Mouse (Mus musculus) G1E (cell line): ENCODE data around the gene Tmem40. TPM values are rescaled to one million over a fixed set of nuclear protein-coding genes. Genes with fewer than 3 reads are reported as not detected.

Experiments used
- ATAC-seq: 2 replicates; pipeline ENCODE4 v1.8.0; 2016; ENCODE audit warnings: mild to moderate bottlenecking; ENCODE audit not compliant: insufficient number of reproducible peaks, poor library complexity, low FRiP score, severe bottlenecking; ENCODE audit errors: extremely low read depth
- DNase-seq: peaks from one replicate; pipeline ENCODE4 v3.0.0; 2012; ENCODE audit warnings: low spot score
- H3K27me3 ChIP-seq: 2 replicates; pipeline ENCODE4 v1.6.1; 2012; ENCODE audit warnings: mild to moderate bottlenecking, low read length, inconsistent platforms; ENCODE audit not compliant: insufficient read depth
- H3K36me3 ChIP-seq: replicated peaks from 2 replicates; pipeline ENCODE3; 2012; ENCODE audit warnings: mild to moderate bottlenecking, inconsistent platforms
- H3K4me1 ChIP-seq: 2 replicates; pipeline ENCODE4 v1.6.1; 2012; ENCODE audit warnings: low read depth, low read length, inconsistent platforms, mixed read lengths; ENCODE audit not compliant: insufficient read depth
- H3K4me3 ChIP-seq: 2 replicates; pipeline ENCODE4 v1.5.1; 2012; ENCODE audit warnings: low read depth, mild to moderate bottlenecking, inconsistent platforms, low read length, moderate library complexity, mixed read lengths
- H3K9me3 ChIP-seq: replicated peaks from 2 replicates; pipeline ENCODE4 v1.6.1; 2012; ENCODE audit warnings: inconsistent platforms
- CTCF ChIP-seq: IDR thresholded peaks from 2 replicates; pipeline ENCODE4 v1.5.1; 2012; ENCODE audit warnings: low read depth, low read length, inconsistent platforms, mixed read lengths
- GATA1 ChIP-seq: IDR thresholded peaks from 2 replicates; pipeline ENCODE4 v1.6.1; 2012; ENCODE audit warnings: borderline replicate concordance, low read length, inconsistent platforms, mixed read lengths
- GATA2 ChIP-seq: IDR thresholded peaks from 2 replicates; pipeline ENCODE4 v1.6.1; 2012; ENCODE audit warnings: low read depth, low read length, inconsistent platforms, borderline replicate concordance
- POLR2AphosphoS5 ChIP-seq: IDR thresholded peaks from 2 replicates; pipeline ENCODE4 v1.6.1; 2012; ENCODE audit warnings: low read depth, low read length, inconsistent platforms; ENCODE audit not compliant: insufficient replicate concordance
- TAL1 ChIP-seq: conservative IDR thresholded peaks from 2 replicates; pipeline ENCODE4 v1.6.1; 2012; ENCODE audit warnings: low read depth, low read length, inconsistent platforms, mixed read lengths
- polyA plus RNA-seq: library from polyadenylated mRNA; stranded (reverse); fragments of >175 nt; gene quantifications from 2 replicates; pipeline ENCODE4 v1.2.3, GENCODE M21; 2012
- total RNA-seq, 2 experiments: library from RNA; stranded (forward) in 1 of 2; stranded (reverse) in 1 of 2; fragments of 200-1000 nt in 1 of 2; fragments of >200 nt in 1 of 2; fragmentation: Nextera tagmentation in 1 of 2; gene quantifications; 2 replicates each; pipeline ENCODE4 v1.2.3; 2014 to 2017

The Tmem40 gene
- total and polyA plus RNA-seq, 3 experiments, result 1.8 to 14.6 (median 2.8) TPM

GRCm38 (mm10) chr6:115804432-115805192 is 42.4 kb upstream of the Tmem40 start:
- ATAC-seq (no peak), DNase-seq (no peak)
- no peak overlapping the region for H3K4me3 ChIP-seq
- peaks cover 29% of the 10 kb centered on the region for H3K4me1 ChIP-seq
- peaks cover 78% of the 10 kb centered on the region for H3K36me3 ChIP-seq
- no peaks in the 10 kb centered on the region for H3K9me3 ChIP-seq
- TF ChIP-seq POLR2AphosphoS5 (no peak), TAL1 (no peak), GATA2 (no peak), GATA1 (no peak), CTCF (no peak)
- no peaks in the 10 kb centered on the region for H3K27me3 ChIP-seq

DNA sequence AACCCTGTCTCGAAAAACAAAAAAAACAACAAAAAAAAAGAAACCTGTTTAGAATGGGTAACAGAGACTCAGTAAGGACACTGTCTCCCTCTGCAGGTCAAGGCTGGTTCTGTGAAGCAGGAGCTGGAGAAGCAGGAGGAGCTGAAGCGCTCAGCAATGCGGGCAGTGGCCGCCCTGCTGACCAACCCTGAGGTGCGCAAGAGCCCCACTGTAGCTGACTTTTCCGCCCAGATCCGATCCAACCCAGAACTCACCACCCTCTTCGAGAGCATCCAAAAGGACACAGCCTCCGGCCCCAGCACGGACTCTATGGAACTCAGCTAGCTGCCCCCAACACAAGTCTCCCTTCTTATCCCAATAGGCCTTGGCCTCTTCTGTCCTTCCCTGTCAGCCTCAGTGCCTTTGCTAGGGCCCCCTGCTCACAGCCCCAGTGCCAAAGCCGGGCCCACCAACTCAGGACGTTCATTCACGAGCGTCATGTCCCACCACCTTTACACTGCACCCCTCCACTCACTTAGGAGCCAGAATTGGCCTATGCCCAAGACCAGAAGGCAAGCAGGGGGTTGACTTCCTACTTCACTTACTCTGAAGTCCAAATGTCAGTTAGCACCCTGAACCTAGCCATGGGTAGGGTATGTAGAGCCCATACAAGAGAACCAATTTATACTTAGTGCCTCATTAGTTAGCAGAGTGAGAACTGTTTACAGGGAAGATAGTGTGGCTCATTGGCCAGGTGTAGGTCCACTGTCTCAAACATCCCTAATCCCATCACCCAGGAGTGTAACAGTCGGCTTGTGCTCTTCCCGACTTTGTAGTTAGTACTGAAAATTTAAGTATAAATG is 41.6 kb upstream of the Tmem40 start:
- no peaks in the 10 kb centered on the region for H3K27me3 ChIP-seq
- H3K9me3 ChIP-seq, result no peaks in the 10 kb centered on the region
- TF ChIP-seq TAL1 (no peak), CTCF (0 out of 2 replicates have a peak, but pooled peaks have one; percentile 13), GATA2 (no peak), POLR2AphosphoS5 (peak; percentile 95), GATA1 (no peak)
- DNase-seq, result peak; percentile 57
- peaks cover 29% of the 10 kb centered on the region for H3K4me1 ChIP-seq
- peak; percentile 66 for ATAC-seq
- H3K36me3 ChIP-seq, result peaks cover 87% of the 10 kb centered on the region
- H3K4me3 ChIP-seq, result peak overlapping the region; percentile 13; the same call in 1 of the 2 replicates

- H3K27me3 ChIP-seq, result no peaks in the 10 kb centered on the region
- TF ChIP-seq GATA2 (no peak), TAL1 (no peak), POLR2AphosphoS5 (no peak), GATA1 (no peak), CTCF (no peak)
- peaks cover 91% of the 10 kb centered on the region for H3K36me3 ChIP-seq
- DNase-seq (no peak), ATAC-seq (no peak)
- no peak overlapping the region for H3K4me3 ChIP-seq
- peaks cover 25% of the 10 kb centered on the region for H3K4me1 ChIP-seq
- H3K9me3 ChIP-seq, result no peaks in the 10 kb centered on the region
Observed at GRCm38 (mm10) chr6:115801811-115802210, 39.6 kb upstream of the Tmem40 start.

DNA sequence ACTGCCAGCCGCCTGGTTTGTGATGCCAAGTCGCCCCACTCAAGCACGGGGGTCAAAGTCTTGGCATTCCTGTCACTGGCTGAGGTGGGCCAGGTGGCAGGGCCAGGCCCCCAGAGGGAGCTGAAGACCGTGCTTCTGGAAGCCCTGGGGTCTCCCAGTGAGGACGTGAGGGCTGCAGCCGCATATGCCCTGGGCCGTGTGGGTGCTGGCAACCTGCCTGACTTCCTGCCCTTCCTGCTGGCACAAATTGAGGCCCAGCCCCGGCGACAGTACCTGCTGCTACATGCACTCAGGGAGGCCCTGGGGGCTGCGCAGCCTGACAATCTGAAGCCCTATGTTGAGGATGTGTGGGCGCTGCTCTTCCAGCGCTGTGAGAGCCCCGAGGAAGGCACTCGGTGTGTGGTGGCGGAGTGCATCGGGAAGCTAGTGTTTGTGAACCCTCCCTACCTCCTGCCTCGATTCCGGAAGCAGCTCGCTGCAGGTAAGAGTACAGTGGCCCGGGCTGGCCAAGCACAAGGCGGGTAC is 30.5 kb upstream of the Tmem40 start:
- no peak for ATAC-seq

DNA sequence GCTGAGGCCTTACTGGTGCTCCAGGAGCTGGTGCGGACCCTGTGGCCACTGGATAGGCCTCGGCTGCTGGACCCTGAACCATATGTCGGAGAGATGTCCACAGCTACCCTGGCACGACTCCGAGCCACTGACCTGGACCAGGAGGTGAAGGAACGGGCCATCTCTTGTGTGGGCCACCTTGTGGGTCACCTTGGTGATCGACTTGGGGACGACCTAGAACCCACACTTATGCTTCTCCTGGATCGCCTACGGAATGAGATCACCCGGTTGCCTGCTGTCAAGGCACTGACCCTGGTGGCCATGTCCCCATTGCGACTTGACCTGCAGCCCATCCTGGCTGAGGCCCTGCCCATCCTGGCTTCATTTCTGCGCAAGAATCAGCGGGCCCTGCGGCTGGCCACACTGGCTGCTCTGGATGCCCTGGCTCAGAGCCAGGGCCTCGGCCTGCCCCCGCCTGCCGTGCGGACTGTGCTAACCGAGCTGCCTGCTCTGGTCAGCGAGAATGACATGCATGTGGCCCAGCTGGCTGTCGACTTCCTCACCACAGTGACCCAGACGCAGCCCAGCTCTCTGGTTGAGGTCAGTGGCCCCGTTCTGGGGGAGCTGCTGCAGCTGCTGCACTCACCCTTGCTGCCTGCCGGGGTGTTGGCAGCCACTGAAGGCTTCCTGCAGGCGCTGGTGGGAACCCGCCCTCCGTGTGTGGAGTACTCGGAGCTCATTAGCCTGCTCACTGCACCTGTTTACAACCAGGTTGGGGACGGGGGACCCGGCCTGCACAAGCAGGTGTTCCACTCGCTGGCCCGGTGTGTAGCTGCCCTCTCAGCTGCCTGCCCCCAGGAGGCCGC is 29.9 kb upstream of the Tmem40 start:
- Histone ChIP-seq H3K4me3 (no peak overlapping the region), H3K4me1 (no peaks in the 10 kb centered on the region; the same call in 1 of the 2 replicates), H3K9me3 (no peaks in the 10 kb centered on the region), H3K36me3 (peaks cover 86% of the 10 kb centered on the region), H3K27me3 (no peaks in the 10 kb centered on the region)
- DNase-seq, result no peak
- no peak for ATAC-seq
- TF ChIP-seq TAL1, result no peak
- no peak for TF ChIP-seq GATA1
- TF ChIP-seq GATA2, result no peak
- no peak for TF ChIP-seq CTCF
- TF ChIP-seq POLR2AphosphoS5, result no peak

More for the DNA sequence above, 30.5 kb upstream of the Tmem40 start:
- no peaks in the 10 kb centered on the region for H3K27me3 ChIP-seq
- no peaks in the 10 kb centered on the region for H3K9me3 ChIP-seq
- TF ChIP-seq POLR2AphosphoS5 (no peak), GATA1 (no peak), GATA2 (no peak), CTCF (no peak), TAL1 (no peak)
- no peak overlapping the region for H3K4me3 ChIP-seq
- no peaks in the 10 kb centered on the region; the same call in 1 of the 2 replicates for H3K4me1 ChIP-seq
- peaks cover 88% of the 10 kb centered on the region for H3K36me3 ChIP-seq
- no peak for DNase-seq

GRCm38 (mm10) chr6:115791016-115791415 is 28.8 kb upstream of the Tmem40 start:
- Histone ChIP-seq H3K4me1 (no peaks in the 10 kb centered on the region; the same call in 1 of the 2 replicates), H3K36me3 (peaks cover 87% of the 10 kb centered on the region), H3K4me3 (no peak overlapping the region), H3K9me3 (no peaks in the 10 kb centered on the region), H3K27me3 (no peaks in the 10 kb centered on the region)
- TF ChIP-seq POLR2AphosphoS5, result no peak
- no peak for TF ChIP-seq CTCF
- no peak for DNase-seq
- no peak for ATAC-seq
